Mouse (Mus musculus) MEL (cell line): ENCODE data around the gene Vps53.

ENCODE experiments used
- BHLHE40 ChIP-seq: IDR thresholded peaks from 2 replicates; pipeline ENCODE4 v1.6.1; 2012; ENCODE audit warnings: low read depth, mild to moderate bottlenecking, inconsistent platforms, low read length, improper control_type of control experiment, borderline replicate concordance
- CTCF ChIP-seq, 3 experiments: IDR thresholded peaks in 2 of 3; conservative IDR thresholded peaks in 1 of 3; 2 replicates each; pipeline ENCODE4 v1.5.1; 2011 to 2012; ENCODE audit warnings: low read length in 3 of 3, low read depth in 2 of 3, mild to moderate bottlenecking in 2 of 3, improper control_type of control experiment in 1 of 3, inconsistent platforms in 1 of 3, mixed read lengths in 1 of 3, moderate library complexity in 1 of 3; ENCODE audit not compliant: control insufficient read depth in 1 of 3, insufficient read depth in 1 of 3, poor library complexity in 1 of 3, severe bottlenecking in 1 of 3
- MEF2A ChIP-seq: IDR thresholded peaks from 2 replicates; pipeline ENCODE4 v1.6.1; 2014; ENCODE audit warnings: low read depth, mild to moderate bottlenecking, inconsistent platforms, low read length, improper control_type of control experiment; ENCODE audit not compliant: poor library complexity, insufficient replicate concordance, severe bottlenecking; ENCODE audit errors: extremely low read depth
- POLR2A ChIP-seq, 2 experiments: IDR thresholded peaks; 2 replicates each; pipeline ENCODE4 v1.6.1; 2011 to 2012; ENCODE audit warnings: low read length in 2 of 2, mild to moderate bottlenecking in 2 of 2, control low read depth in 1 of 2, improper control_type of control experiment in 1 of 2, low read depth in 1 of 2, moderate library complexity in 1 of 2; ENCODE audit not compliant: control insufficient read depth in 1 of 2, insufficient read depth in 1 of 2, poor library complexity in 1 of 2
- TAL1 ChIP-seq: IDR thresholded peaks from 2 replicates; pipeline ENCODE4 v1.6.1; 2012; ENCODE audit warnings: mild to moderate bottlenecking, inconsistent platforms, low read length, moderate library complexity, mixed read lengths

DNA sequence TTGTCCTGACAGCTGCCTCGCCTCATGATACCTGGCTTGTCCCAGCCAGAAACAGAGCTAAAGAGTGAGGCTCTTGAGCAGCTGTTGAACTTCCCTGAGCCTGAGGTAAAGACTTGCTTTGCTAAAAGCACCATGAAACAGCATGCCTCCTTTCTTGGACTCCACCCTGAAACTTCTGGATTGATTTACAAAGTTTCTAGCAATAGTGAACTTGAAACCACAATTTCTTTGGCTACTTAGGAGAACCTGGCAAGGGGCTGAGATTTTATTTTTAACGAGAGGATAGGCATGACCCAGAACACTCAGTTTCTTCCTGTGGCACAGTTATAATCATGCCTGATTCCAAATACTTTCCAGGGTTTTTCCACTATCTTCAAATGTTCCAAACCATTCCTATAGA lies 56.9 kb downstream of the Vps53 start:
- TF ChIP-seq CTCF (IDR thresholded peaks at IDR 0.05 in 2 of 3, conservative IDR thresholded peaks at IDR 0.05 in 1 of 3; ENCODE audit: control insufficient read depth in 1 of 3, insufficient read depth in 1 of 3, low read depth in 2 of 3, low read length in 3 of 3, poor library complexity in 1 of 3, severe bottlenecking in 1 of 3) (no peak), TAL1 (no peak), BHLHE40 (no peak), POLR2A (IDR thresholded peaks at IDR 0.05; ENCODE audit: control insufficient read depth in 1 of 2, insufficient read depth in 1 of 2, low read depth in 1 of 2, low read length in 2 of 2, poor library complexity in 1 of 2) (no peak), MEF2A (no peak)
